Mouse (Mus musculus) lung, adult 2 months (tissue): ENCODE measurements around the gene Epb41l3.

Experiments used
- CTCF ChIP-seq: fragments of 200-500 bp; IDR thresholded peaks from 2 replicates; pipeline ENCODE4 v1.5.1; 2011; ENCODE audit warnings: mild to moderate bottlenecking, low read length, control low read depth; ENCODE audit not compliant: insufficient read depth
- POLR2A ChIP-seq: fragments of 200-500 bp; IDR thresholded peaks from 2 replicates; pipeline ENCODE4 v1.6.1; 2011; ENCODE audit warnings: low read depth, mild to moderate bottlenecking, control low read depth, low read length, borderline replicate concordance; ENCODE audit errors: extremely low read depth

DNA sequence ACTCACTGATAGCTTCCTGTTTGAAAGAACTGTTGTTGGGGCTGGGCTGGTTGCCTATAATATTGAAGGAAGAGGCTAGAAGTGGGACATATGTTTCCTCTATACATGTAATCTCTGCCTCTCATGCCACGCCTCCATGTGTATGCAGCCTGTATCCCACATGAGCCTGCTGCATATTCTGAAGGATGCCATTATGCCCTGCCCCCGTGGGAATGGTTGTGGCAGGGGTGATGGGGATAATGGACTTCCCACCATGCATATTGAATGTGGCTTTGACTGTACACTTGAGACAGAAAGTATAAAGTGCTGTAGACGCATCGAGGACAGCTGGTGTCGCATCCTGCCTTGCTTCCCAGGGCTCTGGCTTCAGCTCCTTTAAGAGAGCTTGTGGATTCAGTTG is 155.9 kb downstream of the Epb41l3 start:
- TF ChIP-seq POLR2A: no peak
- no peak for TF ChIP-seq CTCF
